Mouse (Mus musculus): Measurements from ENCODE around the gene Mccc2. TPM values are rescaled to one million over a fixed set of nuclear protein-coding genes. Genes with fewer than 3 reads are reported as not detected.
"Not testable (repeated sequence)": the region's sequence is repeated elsewhere in the genome, so short reads cannot be mapped to it uniquely, and the experiment has no call there.

The Mccc2 gene
- polyA plus RNA-seq (2016; fragmentation: Nextera tagmentation; extraction: Ambion mirVana) = 44.7 and 47.3 TPM in 2 replicates

DNA sequence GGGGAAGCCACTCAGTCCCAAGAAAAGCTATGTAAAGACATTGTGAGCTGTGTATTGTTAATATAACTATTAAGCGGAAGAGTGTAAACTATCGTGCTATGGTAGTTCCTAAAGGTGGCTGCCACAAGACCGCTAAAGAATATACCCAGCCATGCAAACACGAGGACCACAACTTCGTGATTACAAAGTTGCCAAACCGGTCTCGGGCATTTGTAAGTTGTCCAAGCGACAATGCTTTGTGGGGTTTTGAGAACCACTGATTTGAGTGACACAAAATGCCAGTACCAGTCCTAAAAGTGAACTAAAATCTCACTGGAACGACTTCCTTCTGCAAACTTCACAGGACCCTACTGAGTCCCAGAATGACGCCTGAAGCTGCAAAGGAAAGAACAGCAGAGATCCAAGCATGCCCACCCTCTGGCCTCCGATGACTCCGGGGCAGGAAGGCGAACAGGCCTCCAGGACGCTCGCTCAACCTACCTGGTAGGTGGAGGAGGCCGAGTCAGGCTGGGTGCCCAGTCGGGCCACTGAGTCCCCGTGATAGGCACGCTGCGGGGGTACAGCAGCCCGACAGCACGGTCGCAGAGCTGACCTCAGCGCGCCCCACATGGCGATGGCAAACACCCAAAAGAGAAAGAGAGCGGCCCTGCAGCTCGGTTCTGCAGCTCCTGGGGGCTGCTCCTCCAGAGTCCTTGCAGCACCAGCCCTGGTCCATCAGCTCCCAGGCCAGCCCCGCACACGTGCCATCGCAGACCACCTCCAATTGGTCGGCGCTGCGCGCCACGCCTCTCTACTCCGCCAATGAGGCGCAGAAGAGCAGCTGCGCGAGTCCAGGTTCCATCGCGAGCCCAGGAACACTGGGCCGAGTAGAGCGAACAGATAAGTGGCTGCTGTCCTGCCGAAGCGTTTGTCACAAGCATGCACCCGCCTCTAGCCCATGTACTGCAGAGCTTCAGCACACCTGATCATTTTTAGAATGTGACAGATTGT, at the start of gene Mccc2:
Gene Mccc2 (minus strand): TSS at position 734 of the 990 bp plus-strand sequence.
- no peaks in the 10 kb centered on the region for H3K9me3 ChIP-seq
- peak within 1 kb of the TSS; percentile 86 for H3K27ac ChIP-seq (replicated peaks)
- 5% methylated on average over 47 of the region's 47 CpGs for WGBS
- DNase-seq (ENCODE audit: low spot score) = peak; percentile 94
- peak within 1 kb of the TSS; percentile 80 for H3K4me3 ChIP-seq
- H3K27me3 ChIP-seq (replicated peaks; ENCODE audit: low read depth, poor library complexity, severe bottlenecking) = no peaks in the 10 kb centered on the region
- peaks cover 5% of the 10 kb centered on the region for H3K36me3 ChIP-seq (replicated peaks)
- H3K4me1 ChIP-seq = peaks cover 22% of the 10 kb centered on the region

GRCm38 (mm10) chr13:100063936-100064335, 48.5 kb upstream of the Mccc2 start:
- peaks cover 97% of the 10 kb centered on the region for H3K36me3 ChIP-seq (replicated peaks)
- H3K4me3 ChIP-seq = no peak overlapping the region
- H3K27ac ChIP-seq (replicated peaks) = no peak overlapping the region
- H3K27me3 ChIP-seq (replicated peaks; ENCODE audit: low read depth, poor library complexity, severe bottlenecking) = no peaks in the 10 kb centered on the region
- WGBS = 93% methylated on average over 3 of the region's 3 CpGs
- H3K9me3 ChIP-seq = no peaks in the 10 kb centered on the region
- no peak for DNase-seq (ENCODE audit: low spot score)
- no peaks in the 10 kb centered on the region for H3K4me1 ChIP-seq

DNA sequence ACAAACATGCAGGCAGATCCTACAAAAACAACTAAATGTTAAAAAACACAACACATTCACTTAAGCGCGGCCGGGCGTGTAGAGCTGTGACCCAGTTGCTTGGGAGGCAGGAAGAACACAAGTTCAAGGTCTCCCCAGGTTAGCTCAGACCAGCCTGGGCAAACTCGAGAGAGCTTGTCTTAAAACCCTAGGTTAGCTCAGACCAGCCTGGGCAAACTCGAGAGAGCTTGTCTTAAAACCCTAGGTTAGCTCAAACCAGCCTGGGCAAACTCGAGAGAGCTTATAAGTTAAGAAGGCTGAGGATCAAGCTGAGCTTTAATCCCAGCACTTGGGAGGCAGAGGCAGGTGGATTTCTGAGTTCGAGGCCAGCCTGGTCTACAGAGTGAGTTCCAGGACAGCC, 42.3 kb upstream of the Mccc2 start:
- not testable (repeated sequence) for H3K4me1 ChIP-seq; DNase-seq (ENCODE audit: low spot score); H3K27me3 ChIP-seq (replicated peaks; ENCODE audit: low read depth, poor library complexity, severe bottlenecking); H3K27ac ChIP-seq (replicated peaks); H3K9me3 ChIP-seq; H3K4me3 ChIP-seq
- WGBS = 94% methylated on average over 8 of the region's 8 CpGs
- H3K36me3 ChIP-seq (replicated peaks) = peaks cover 97% of the 10 kb centered on the region

- 91% methylated on average over 6 of the region's 6 CpGs for WGBS
- H3K9me3 ChIP-seq = no peaks in the 10 kb centered on the region
- no peaks in the 10 kb centered on the region for H3K4me1 ChIP-seq
- no peak for DNase-seq (ENCODE audit: low spot score)
- H3K4me3 ChIP-seq = no peak overlapping the region
- H3K27me3 ChIP-seq (replicated peaks; ENCODE audit: low read depth, poor library complexity, severe bottlenecking) = no peaks in the 10 kb centered on the region
- no peak overlapping the region for H3K27ac ChIP-seq (replicated peaks)
- H3K36me3 ChIP-seq (replicated peaks) = peaks cover 93% of the 10 kb centered on the region
These were observed 10.6 kb upstream of the Mccc2 start for GRCm38 (mm10) chr13:100026013-100026412.

DNA sequence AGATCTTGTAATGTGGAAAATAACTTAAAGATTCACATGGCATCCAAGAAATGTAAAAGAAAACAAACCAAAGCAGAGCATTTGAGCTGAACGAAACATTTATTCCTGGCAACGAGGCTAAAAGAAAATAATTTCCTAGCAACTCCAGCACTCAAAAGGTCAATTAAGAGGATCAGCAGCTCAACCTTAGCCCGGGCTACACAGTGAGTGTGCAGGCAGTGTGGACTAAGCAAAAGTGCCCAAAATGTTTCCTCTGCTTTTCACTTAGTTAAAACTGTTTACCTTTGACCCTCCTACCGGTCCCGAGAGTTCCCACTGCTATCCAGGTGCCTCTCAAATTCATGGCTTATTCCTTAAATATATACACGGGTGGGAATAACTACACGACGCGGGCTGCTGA, 1.5 kb upstream of the Mccc2 start:
- no peak for DNase-seq (ENCODE audit: low spot score)
- H3K27ac ChIP-seq (replicated peaks) = no peak overlapping the region
- H3K27me3 ChIP-seq (replicated peaks; ENCODE audit: low read depth, poor library complexity, severe bottlenecking) = no peaks in the 10 kb centered on the region
- no peaks in the 10 kb centered on the region for H3K9me3 ChIP-seq
- no peak overlapping the region for H3K4me3 ChIP-seq
- peaks cover 16% of the 10 kb centered on the region for H3K36me3 ChIP-seq (replicated peaks)
- 93% methylated on average over 9 of the region's 9 CpGs for whole genome bisulfite sequencing
- peaks cover 22% of the 10 kb centered on the region for H3K4me1 ChIP-seq

DNA sequence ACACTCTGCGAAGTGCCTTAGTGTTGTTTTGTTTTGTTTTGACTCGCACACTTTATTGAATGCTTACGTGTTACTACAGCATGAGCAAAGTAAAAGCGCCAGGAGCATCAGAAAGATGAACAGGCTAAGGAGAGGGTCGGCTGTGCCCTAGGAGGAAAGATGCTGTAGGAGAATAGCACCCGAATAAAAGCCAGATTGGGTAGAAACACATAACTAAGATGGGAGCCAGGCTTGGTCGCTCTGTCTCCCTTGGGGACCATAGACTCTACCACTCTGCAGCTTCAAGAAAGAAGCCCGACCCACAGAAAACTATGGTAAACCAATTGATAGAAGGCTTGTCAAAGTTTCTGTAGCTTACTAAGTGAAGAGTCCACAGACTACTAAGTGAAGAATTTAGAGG, 498 bp upstream of the Mccc2 start:
- WGBS = 13% methylated on average over 8 of the region's 8 CpGs
- peaks cover 10% of the 10 kb centered on the region for H3K36me3 ChIP-seq (replicated peaks)
- H3K4me1 ChIP-seq = peaks cover 22% of the 10 kb centered on the region
- H3K27me3 ChIP-seq (replicated peaks; ENCODE audit: low read depth, poor library complexity, severe bottlenecking) = no peaks in the 10 kb centered on the region
- no peaks in the 10 kb centered on the region for H3K9me3 ChIP-seq
- H3K4me3 ChIP-seq = peak overlapping the region; percentile 80
- no peak for DNase-seq (ENCODE audit: low spot score)
- peak overlapping the region; percentile 86 for H3K27ac ChIP-seq (replicated peaks)

DNA sequence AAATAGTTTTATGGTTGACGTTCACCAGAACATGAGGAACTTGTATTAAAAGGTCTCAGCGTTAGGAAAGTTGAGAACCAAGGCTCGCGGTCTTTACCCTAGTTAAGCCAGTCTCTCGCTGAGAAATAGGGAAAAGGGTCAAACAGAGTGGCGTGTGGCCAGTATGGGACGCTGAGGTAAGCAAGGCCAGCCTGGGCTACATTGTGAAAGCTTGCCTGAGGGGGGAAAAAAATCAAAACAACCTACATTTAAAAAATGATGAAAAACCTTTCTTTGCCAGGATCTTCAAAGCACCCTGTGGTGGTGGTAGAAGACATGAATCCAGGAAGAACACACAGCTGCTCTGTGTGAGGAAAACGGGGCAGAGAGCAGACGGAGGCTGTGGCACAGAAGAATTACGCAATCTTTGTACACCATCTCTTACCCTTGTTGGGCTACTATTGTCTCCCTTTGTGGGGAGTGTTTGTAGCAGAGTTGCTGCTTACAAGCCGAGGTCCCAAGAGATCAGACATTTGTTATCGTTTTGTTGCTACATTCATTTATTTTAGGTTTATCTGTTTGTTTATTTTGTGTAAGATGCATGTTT, 9.4 kb downstream of the Mccc2 start:
- DNase-seq (ENCODE audit: low spot score) = no peak
- Histone ChIP-seq H3K27ac (replicated peaks) (no peak overlapping the region), H3K36me3 (replicated peaks) (no peaks in the 10 kb centered on the region; the same call in 1 of the 2 replicates), H3K4me1 (no peaks in the 10 kb centered on the region), H3K27me3 (replicated peaks; ENCODE audit: low read depth, poor library complexity, severe bottlenecking) (no peaks in the 10 kb centered on the region), H3K4me3 (no peak overlapping the region), H3K9me3 (no peaks in the 10 kb centered on the region)
- WGBS = 91% methylated on average over 12 of the region's 12 CpGs

DNA sequence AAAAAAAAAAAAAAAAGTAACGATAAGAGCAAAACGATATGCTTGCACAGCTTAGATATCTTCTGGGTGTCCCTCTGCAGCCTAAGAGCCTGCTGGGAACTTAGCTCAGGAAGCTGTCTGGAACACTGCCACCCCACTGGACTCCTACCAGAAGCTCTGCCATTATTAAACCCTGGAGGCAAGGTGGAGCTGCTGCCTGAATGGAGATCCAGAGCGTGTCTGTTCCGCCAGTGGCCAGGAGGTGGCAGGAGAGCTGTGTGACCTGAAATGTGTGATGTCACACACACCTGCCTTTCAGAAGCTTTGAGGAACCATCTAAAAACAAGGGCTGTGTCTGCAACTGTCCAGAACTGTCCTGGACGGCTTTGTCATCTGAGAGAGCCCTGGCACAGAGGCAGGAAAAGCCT, 13.6 kb downstream of the Mccc2 start:
- H3K27ac ChIP-seq (replicated peaks) = no peak overlapping the region
- DNase-seq (ENCODE audit: low spot score) = peak; percentile 75
- H3K4me1 ChIP-seq = no peaks in the 10 kb centered on the region
- no peak overlapping the region for H3K4me3 ChIP-seq
- H3K27me3 ChIP-seq (replicated peaks; ENCODE audit: low read depth, poor library complexity, severe bottlenecking) = no peaks in the 10 kb centered on the region
- no peaks in the 10 kb centered on the region for H3K9me3 ChIP-seq
- H3K36me3 ChIP-seq (replicated peaks) = peaks cover under 1% of the 10 kb centered on the region; the same call in 1 of the 2 replicates
- 38% methylated on average over 5 of the region's 5 CpGs for WGBS

DNA sequence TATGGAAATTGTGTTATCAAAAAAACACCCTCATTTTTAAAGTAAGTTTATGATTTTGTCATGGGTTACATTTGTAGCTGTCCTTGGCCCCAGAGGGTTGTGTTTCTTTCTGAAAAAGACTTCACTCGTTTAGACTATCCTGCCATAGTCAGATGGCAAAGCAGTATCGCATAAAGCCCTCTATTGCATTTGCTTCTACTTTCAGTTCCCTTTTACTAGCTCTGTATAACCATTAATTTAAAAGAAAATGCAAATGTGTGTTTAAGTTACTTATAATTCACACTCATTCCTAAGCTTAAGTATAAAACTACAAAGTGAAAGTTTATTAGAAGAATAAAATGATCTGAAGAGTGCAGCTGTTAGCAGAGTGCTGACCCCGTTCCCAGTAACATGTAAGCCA, 16.4 kb downstream of the Mccc2 start:
- no peaks in the 10 kb centered on the region for H3K9me3 ChIP-seq
- H3K36me3 ChIP-seq (replicated peaks) = peaks cover 4% of the 10 kb centered on the region; the same call in 1 of the 2 replicates
- DNase-seq (ENCODE audit: low spot score) = no peak
- H3K27me3 ChIP-seq (replicated peaks; ENCODE audit: low read depth, poor library complexity, severe bottlenecking) = no peaks in the 10 kb centered on the region
- no peaks in the 10 kb centered on the region for H3K4me1 ChIP-seq
- H3K4me3 ChIP-seq = no peak overlapping the region
- 91% methylated on average over 3 of the region's 3 CpGs for WGBS
- H3K27ac ChIP-seq (replicated peaks) = no peak overlapping the region

GRCm38 (mm10) chr13:99998099-99998498, 17.3 kb downstream of the Mccc2 start:
- Histone ChIP-seq H3K36me3 (replicated peaks) (peaks cover 10% of the 10 kb centered on the region; the same call in 1 of the 2 replicates), H3K27ac (replicated peaks) (no peak overlapping the region), H3K4me1 (no peaks in the 10 kb centered on the region), H3K27me3 (replicated peaks; ENCODE audit: low read depth, poor library complexity, severe bottlenecking) (no peaks in the 10 kb centered on the region), H3K4me3 (no peak overlapping the region), H3K9me3 (no peaks in the 10 kb centered on the region)
- 80% methylated on average over 3 of the region's 3 CpGs for WGBS
- no peak for DNase-seq (ENCODE audit: low spot score)

- H3K9me3 ChIP-seq = no peaks in the 10 kb centered on the region
- 93% methylated on average over 4 of the region's 4 CpGs for WGBS
- no peak for DNase-seq (ENCODE audit: low spot score)
- H3K4me1 ChIP-seq = no peaks in the 10 kb centered on the region
- peaks cover 59% of the 10 kb centered on the region for H3K36me3 ChIP-seq (replicated peaks)
- H3K27ac ChIP-seq (replicated peaks) = no peak overlapping the region
- H3K27me3 ChIP-seq (replicated peaks; ENCODE audit: low read depth, poor library complexity, severe bottlenecking) = no peaks in the 10 kb centered on the region
- H3K4me3 ChIP-seq = no peak overlapping the region
These were observed 25.8 kb downstream of the Mccc2 start for GRCm38 (mm10) chr13:99989592-99989991.

DNA sequence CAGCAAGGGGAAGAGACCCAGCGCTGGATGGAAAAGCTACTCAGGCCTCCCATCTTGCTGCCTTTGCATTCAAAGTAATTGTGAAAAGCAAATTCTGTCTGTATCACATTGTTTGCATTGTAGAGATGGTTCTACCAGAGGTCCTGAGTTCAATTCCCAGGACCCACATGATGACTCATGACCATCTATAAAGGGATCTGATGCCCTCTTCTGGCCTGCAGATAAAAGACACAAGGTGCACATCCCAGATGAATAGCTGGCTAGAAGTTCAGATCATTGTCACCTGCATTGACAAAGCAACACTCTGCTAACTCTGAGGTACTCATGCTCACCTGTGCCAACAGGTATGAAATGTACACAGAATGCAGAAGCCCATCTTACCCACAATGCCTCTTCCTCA, 32.1 kb downstream of the Mccc2 start:
- Histone ChIP-seq H3K4me3 (no peak overlapping the region), H3K27ac (replicated peaks) (no peak overlapping the region), H3K36me3 (replicated peaks) (peaks cover 33% of the 10 kb centered on the region), H3K4me1 (no peaks in the 10 kb centered on the region), H3K27me3 (replicated peaks; ENCODE audit: low read depth, poor library complexity, severe bottlenecking) (no peaks in the 10 kb centered on the region), H3K9me3 (no peaks in the 10 kb centered on the region)
- 89% methylated on average over 1 of the region's 1 CpGs for WGBS
- no peak for DNase-seq (ENCODE audit: low spot score)

- H3K36me3 ChIP-seq (replicated peaks) = peaks cover 44% of the 10 kb centered on the region
- H3K27me3 ChIP-seq (replicated peaks; ENCODE audit: low read depth, poor library complexity, severe bottlenecking) = no peaks in the 10 kb centered on the region
- no peak for DNase-seq (ENCODE audit: low spot score)
- 65% methylated on average over 2 of the region's 2 CpGs for WGBS
- no peak overlapping the region for H3K27ac ChIP-seq (replicated peaks)
- no peaks in the 10 kb centered on the region for H3K9me3 ChIP-seq
- no peaks in the 10 kb centered on the region for H3K4me1 ChIP-seq
- H3K4me3 ChIP-seq = no peak overlapping the region
These were observed 36.0 kb downstream of the Mccc2 start for GRCm38 (mm10) chr13:99979406-99979805.

Data from embryonic facial prominence, embryonic 10.5 days (tissue).